Mouse (Mus musculus): ENCODE data around the gene Cisd1. TPM values are rescaled to one million over a fixed set of nuclear protein-coding genes. Genes with fewer than 3 reads are reported as not detected.

Gene Cisd1
- total and polyA plus RNA-seq, 2 experiments from 2014 or later, result 128 to 346 TPM

DNA sequence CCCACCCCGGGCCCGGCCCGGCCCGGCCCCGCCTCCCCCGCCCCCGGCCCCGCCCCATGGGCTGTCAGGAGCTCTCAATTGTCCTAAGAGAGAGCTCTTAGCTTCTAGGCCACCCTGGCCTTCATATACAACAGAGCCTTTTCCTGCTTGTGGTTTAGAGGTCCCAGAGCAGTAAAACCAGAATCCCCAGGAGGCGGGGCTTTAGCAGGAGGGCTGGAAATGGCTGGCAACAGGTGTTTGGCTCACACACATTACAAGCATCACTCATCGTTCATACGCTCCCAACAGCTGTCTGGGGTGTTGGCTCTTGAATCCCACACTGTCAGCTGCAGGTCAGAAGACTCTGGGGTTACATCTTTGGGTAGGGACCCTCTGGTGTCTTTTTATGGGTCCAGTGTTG lies 52.5 kb downstream of the Cisd1 start:
- 10% methylated on average over 8 of the region's 11 CpGs for WGBS
- Histone ChIP-seq H3K4me3 (ENCODE audit: low read depth, low read length) (no peak overlapping the region), H3K9me3 (ENCODE audit: low read length) (no peaks in the 10 kb centered on the region), H3K36me3 (ENCODE audit: insufficient read depth) (no peaks in the 10 kb centered on the region), H3K4me2 (ENCODE audit: low read depth) (no peak overlapping the region), H3K9ac (no peak overlapping the region), H3K27ac (ENCODE audit: low read depth, low read length) (no peak overlapping the region), H3K27me3 (ENCODE audit: insufficient read depth, low read length) (no peaks in the 10 kb centered on the region), H3K4me1 (ENCODE audit: insufficient read depth) (no peaks in the 10 kb centered on the region)
- DNase-seq (no peak), ATAC-seq (no peak)
- no peak for TF ChIP-seq CTCF (IDR thresholded peaks at IDR 0.05; ENCODE audit: low read depth)

DNA sequence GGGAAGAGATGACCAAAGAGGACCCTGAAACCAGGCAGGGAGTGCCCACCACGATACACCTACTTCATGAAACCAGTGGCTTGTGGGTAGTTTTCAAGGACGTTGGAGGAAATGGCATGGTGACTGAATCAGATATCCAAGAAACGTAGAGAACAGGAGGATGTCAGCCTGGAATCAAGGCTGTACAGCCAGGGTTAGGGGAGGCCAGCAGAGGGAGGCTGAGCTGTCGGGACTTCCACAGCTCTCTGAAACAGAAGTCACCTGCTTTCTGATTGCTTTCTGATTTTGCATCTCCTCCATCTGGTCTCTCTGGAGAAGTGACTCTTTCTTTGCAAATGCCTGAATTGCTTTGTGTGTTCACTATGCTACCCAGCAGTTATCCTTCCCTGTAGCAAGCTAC lies 53.0 kb downstream of the Cisd1 start:
- no peaks in the 10 kb centered on the region for H3K4me1 ChIP-seq (ENCODE audit: insufficient read depth)
- H3K27ac ChIP-seq (ENCODE audit: low read depth, low read length), result no peak overlapping the region
- H3K36me3 ChIP-seq (ENCODE audit: insufficient read depth), result no peaks in the 10 kb centered on the region
- DNase-seq (no peak), ATAC-seq (no peak)
- 19% methylated on average over 4 of the region's 4 CpGs for WGBS
- no peak overlapping the region for H3K4me2 ChIP-seq (ENCODE audit: low read depth)
- H3K27me3 ChIP-seq (ENCODE audit: insufficient read depth, low read length), result no peaks in the 10 kb centered on the region
- H3K9ac ChIP-seq, result no peak overlapping the region
- TF ChIP-seq CTCF (IDR thresholded peaks at IDR 0.05; ENCODE audit: low read depth), result no peak
- no peak overlapping the region for H3K4me3 ChIP-seq (ENCODE audit: low read depth, low read length)
- H3K9me3 ChIP-seq (ENCODE audit: low read length), result no peaks in the 10 kb centered on the region

DNA sequence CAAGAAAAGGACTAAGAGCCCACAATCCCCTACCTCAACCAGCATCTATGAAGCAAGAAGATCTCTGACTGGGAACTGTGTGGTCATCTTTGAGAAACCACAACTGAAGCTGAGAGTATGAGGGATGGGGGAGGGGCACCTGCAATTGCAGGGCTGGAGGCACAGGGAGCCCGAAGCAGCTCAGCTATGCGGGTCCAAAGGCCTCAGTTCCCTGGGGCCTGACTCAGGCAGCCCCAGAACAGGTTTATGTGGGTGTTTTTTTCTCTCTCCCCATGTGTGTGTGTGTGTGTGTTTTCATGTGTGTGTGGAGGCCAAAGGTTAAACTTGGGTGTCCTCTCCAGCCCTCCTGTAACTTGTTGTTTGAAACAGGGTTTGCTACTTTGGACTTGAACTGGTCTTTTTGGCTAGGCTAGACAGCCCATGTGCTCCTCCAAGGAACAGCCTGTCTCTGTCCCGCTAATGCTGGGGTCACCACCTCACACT lies 53.5 kb downstream of the Cisd1 start:
- Histone ChIP-seq H3K4me1 (ENCODE audit: insufficient read depth) (no peaks in the 10 kb centered on the region), H3K9me3 (ENCODE audit: low read length) (no peaks in the 10 kb centered on the region), H3K36me3 (ENCODE audit: insufficient read depth) (no peaks in the 10 kb centered on the region), H3K27ac (ENCODE audit: low read depth, low read length) (no peak overlapping the region), H3K27me3 (ENCODE audit: insufficient read depth, low read length) (no peaks in the 10 kb centered on the region), H3K4me3 (ENCODE audit: low read depth, low read length) (no peak overlapping the region), H3K4me2 (ENCODE audit: low read depth) (no peak overlapping the region), H3K9ac (no peak overlapping the region)
- no peak for DNase-seq
- no peak for TF ChIP-seq CTCF (IDR thresholded peaks at IDR 0.05; ENCODE audit: low read depth)
- 16% methylated on average over 3 of the region's 3 CpGs for WGBS
- no peak for ATAC-seq

DNA sequence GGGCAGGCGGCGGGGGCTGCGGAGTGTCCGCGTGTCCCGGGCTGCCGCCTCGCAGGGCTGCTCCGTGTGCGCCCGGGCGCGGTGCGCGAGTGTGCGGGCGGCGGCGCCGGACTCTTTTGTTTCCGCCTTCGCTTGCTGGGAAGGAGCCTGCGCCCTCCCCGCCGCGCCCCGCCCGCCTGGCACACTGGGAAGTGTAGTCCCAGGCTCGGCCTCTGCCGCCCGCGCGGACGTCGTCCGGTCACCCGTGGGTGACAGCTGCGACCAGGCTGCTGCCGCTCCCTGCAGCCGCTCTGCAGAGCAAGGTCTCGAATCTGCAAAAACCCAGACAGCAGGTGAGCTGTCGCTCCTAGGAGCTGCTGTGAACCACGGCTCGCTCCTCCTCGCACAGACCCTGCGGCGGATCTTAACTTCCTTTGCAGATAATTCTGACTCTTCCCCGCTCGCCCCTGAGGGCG lies 59.6 kb downstream of the Cisd1 start, which contains the start of gene Ube2d1:
Gene Ube2d1 (minus strand): TSS at position 137 of the 455 bp plus-strand sequence.
- Histone ChIP-seq H3K9ac (peak within 1 kb of the TSS; percentile 99), H3K4me1 (ENCODE audit: insufficient read depth) (peaks cover 19% of the 10 kb centered on the region), H3K27ac (ENCODE audit: low read depth, low read length) (peak within 1 kb of the TSS; percentile 93), H3K4me3 (ENCODE audit: low read depth, low read length) (peak within 1 kb of the TSS; percentile 94), H3K4me2 (ENCODE audit: low read depth) (peak within 1 kb of the TSS; percentile 57), H3K36me3 (ENCODE audit: insufficient read depth) (no peaks in the 10 kb centered on the region), H3K27me3 (ENCODE audit: insufficient read depth, low read length) (no peaks in the 10 kb centered on the region), H3K9me3 (ENCODE audit: low read length) (no peaks in the 10 kb centered on the region)
- TF ChIP-seq CTCF (IDR thresholded peaks at IDR 0.05; ENCODE audit: low read depth), result peak; percentile 42; the same call in 1 of the 2 replicates
- DNase-seq (peak; percentile 91), ATAC-seq (peak; percentile 97)
- WGBS, result 1% methylated on average over 49 of the region's 50 CpGs

DNA sequence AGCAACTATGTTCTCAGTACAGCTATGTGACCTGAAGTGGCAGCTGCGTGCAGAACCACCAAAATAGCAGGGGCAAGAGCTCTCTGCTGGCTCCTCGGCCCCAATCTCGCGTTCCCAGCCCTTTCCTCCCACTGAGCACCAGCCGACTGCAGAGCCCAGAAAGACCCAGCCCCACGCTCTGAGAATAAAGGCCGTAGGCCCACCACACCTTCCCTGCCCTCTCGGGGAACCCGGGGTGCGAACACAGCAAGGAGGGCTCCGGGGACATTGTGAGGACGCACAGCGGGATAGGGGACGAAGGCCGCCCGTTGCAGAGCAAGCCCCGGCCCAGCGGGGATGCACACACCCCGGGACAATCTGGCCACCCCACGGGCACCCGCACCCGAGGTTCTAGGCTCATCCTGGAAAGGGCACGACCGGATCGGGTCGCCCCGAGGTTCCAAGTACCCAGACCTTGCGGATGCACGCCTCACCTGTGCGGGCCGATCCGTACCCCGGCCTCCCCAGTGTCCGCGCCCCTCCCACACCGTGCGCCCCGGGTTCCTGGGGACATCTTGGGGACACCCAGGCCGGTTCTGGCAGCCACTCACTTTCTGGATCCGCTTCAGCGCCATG lies 60.1 kb downstream of the Cisd1 start:
- Histone ChIP-seq H3K27ac (ENCODE audit: low read depth, low read length) (peak overlapping the region; percentile 93), H3K9ac (peak overlapping the region; percentile 99), H3K27me3 (ENCODE audit: insufficient read depth, low read length) (no peaks in the 10 kb centered on the region), H3K9me3 (ENCODE audit: low read length) (no peaks in the 10 kb centered on the region), H3K4me2 (ENCODE audit: low read depth) (peak overlapping the region; percentile 57), H3K4me1 (ENCODE audit: insufficient read depth) (peaks cover 20% of the 10 kb centered on the region), H3K4me3 (ENCODE audit: low read depth, low read length) (peak overlapping the region; percentile 94), H3K36me3 (ENCODE audit: insufficient read depth) (no peaks in the 10 kb centered on the region)
- WGBS, result 1% methylated on average over 41 of the region's 41 CpGs
- no peak for TF ChIP-seq CTCF (IDR thresholded peaks at IDR 0.05; ENCODE audit: low read depth)
- DNase-seq (no peak), ATAC-seq (peak; percentile 67)

DNA sequence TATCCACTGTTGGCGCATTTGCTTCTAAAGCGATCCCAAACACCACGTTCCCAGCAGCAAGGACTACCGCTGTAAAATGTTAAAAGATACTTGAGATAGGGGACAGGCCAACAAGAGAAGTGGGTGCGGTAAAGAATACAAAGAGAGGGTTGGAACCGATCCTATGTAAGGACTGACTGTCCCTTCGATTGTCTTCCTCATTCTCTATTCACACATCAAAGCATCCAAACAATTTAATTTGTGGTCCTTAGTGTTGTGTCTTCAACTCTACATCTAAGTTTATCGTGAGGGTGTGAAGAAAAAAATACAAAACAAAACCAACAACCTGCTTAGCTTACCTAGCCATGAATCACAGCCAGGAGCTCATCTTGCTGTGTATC lies 60.6 kb downstream of the Cisd1 start:
- H3K27me3 ChIP-seq (ENCODE audit: insufficient read depth, low read length), result no peaks in the 10 kb centered on the region
- no peak for ATAC-seq
- H3K4me1 ChIP-seq (ENCODE audit: insufficient read depth), result peaks cover 20% of the 10 kb centered on the region
- peak; percentile 66 for DNase-seq
- H3K27ac ChIP-seq (ENCODE audit: low read depth, low read length), result peak overlapping the region; percentile 93
- no peaks in the 10 kb centered on the region for H3K9me3 ChIP-seq (ENCODE audit: low read length)
- H3K9ac ChIP-seq, result peak overlapping the region; percentile 99
- no peaks in the 10 kb centered on the region for H3K36me3 ChIP-seq (ENCODE audit: insufficient read depth)
- H3K4me3 ChIP-seq (ENCODE audit: low read depth, low read length), result peak overlapping the region; percentile 94
- H3K4me2 ChIP-seq (ENCODE audit: low read depth), result peak overlapping the region; percentile 57
- WGBS, result 6% methylated on average over 8 of the region's 8 CpGs
- no peak for TF ChIP-seq CTCF (IDR thresholded peaks at IDR 0.05; ENCODE audit: low read depth)

Other genes with a start within 250 kb of the Cisd1 start
- 3.1 and 5.2 TPM in 2 replicates for gene Bicc1, start 185.3 kb downstream of the Cisd1 start, total RNA-seq (2014; rRNA removed)
- 3.4 and 4.6 TPM in 2 replicates for gene Bicc1, start 185.3 kb downstream of the Cisd1 start, polyA plus RNA-seq (2015; fragmentation: Nextera tagmentation; extraction: Ambion mirVana)
- gene Tfam, start 106.7 kb downstream of the Cisd1 start, total RNA-seq (2014; rRNA removed), result 25.1 and 50.9 TPM in 2 replicates
- 46.9 and 47.7 TPM in 2 replicates for gene Tfam, start 106.7 kb downstream of the Cisd1 start, polyA plus RNA-seq (2015; fragmentation: Nextera tagmentation; extraction: Ambion mirVana)
- gene Ube2d1, start 59.7 kb downstream of the Cisd1 start, total RNA-seq (2014; rRNA removed), result 80.7 and 82.6 TPM in 2 replicates
- 227 and 232 TPM in 2 replicates for gene Ube2d1, start 59.7 kb downstream of the Cisd1 start, polyA plus RNA-seq (2015; fragmentation: Nextera tagmentation; extraction: Ambion mirVana)
- gene Ipmk, start 2.8 kb upstream of the Cisd1 start, total RNA-seq (2014; rRNA removed), result 19.3 and 26.1 TPM in 2 replicates
- 10.9 and 12.5 TPM in 2 replicates for gene Ipmk, start 2.8 kb upstream of the Cisd1 start, polyA plus RNA-seq (2015; fragmentation: Nextera tagmentation; extraction: Ambion mirVana)

Measured in forebrain, postnatal 0 days (tissue).